Mouse (Mus musculus) intestine, embryonic 14.5 days (tissue): ENCODE results near the gene Ubap1l. TPM values are rescaled to one million over a fixed set of nuclear protein-coding genes. Genes with fewer than 3 reads are reported as not detected.

Experiments used
- ATAC-seq: fragments of 200-750 bp; cut with Nextera tagmentation; replicated peaks from 2 replicates; pipeline ENCODE4 v1.8.0; 2017; ENCODE audit warnings: low read depth, moderate number of reproducible peaks, moderate TSS enrichment, moderate library complexity; ENCODE audit not compliant: low FRiP score, low TSS enrichment
- DNase-seq: peaks from one replicate; pipeline ENCODE4 v3.0.0-alpha.2; 2018; ENCODE audit warnings: low spot score
- H3K27ac ChIP-seq: fragments of 300-500 bp; sonication (generic); 2 replicates; pipeline ENCODE4 v1.5.1; 2014; ENCODE audit warnings: low read depth, mild to moderate bottlenecking, control low read depth
- H3K27me3 ChIP-seq: fragments of 300-500 bp; sonication (generic); replicated peaks from 2 replicates; pipeline ENCODE4 v1.6.1; 2014; ENCODE audit warnings: low read length, control low read depth; ENCODE audit not compliant: control insufficient read depth, insufficient read depth
- H3K36me3 ChIP-seq: fragments of 300-500 bp; sonication (generic); 2 replicates; pipeline ENCODE4 v1.6.1; 2014; ENCODE audit warnings: low read length, control low read depth; ENCODE audit not compliant: control insufficient read depth, insufficient read depth
- H3K4me1 ChIP-seq: fragments of 300-500 bp; sonication (generic); replicated peaks from 2 replicates; pipeline ENCODE4 v1.6.1; 2014; ENCODE audit warnings: low read length, control low read depth, mixed read lengths; ENCODE audit not compliant: control insufficient read depth, insufficient read depth
- H3K4me2 ChIP-seq: fragments of 300-500 bp; sonication (generic); 2 replicates; pipeline ENCODE4 v1.6.1; 2014; ENCODE audit warnings: low read length
- H3K4me3 ChIP-seq: fragments of 300-500 bp; sonication (generic); 2 replicates; pipeline ENCODE4 v1.5.1; 2014; ENCODE audit warnings: low read depth, low read length, control low read depth, mixed read lengths
- H3K9ac ChIP-seq: fragments of 300-500 bp; sonication (generic); 2 replicates; pipeline ENCODE4 v1.6.1; 2014; ENCODE audit warnings: mild to moderate bottlenecking, low read length
- H3K9me3 ChIP-seq: fragments of 300-500 bp; sonication (generic); 2 replicates; pipeline ENCODE4 v1.6.1; 2016; ENCODE audit warnings: low read length, control low read depth; ENCODE audit not compliant: control insufficient read depth
- WGBS: fragments of 180-500 bp; shearing (Covaris S2); extraction: QIAGEN DNeasy Blood & Tissue Kit; methylation state at CpG from one replicate; pipeline ENCODE4 v1.1.7; 2014; 5-methylcytosine and 5-hydroxymethylcytosine counted together
- polyA plus RNA-seq: library from polyadenylated mRNA; unstranded; fragments of >200 nt; fragmentation: Nextera tagmentation; extraction: Ambion mirVana; gene quantifications from 2 replicates; pipeline ENCODE4 v1.2.1, GENCODE M21; 2014

Ubap1l gene
- polyA plus RNA-seq, result 0.13 and 0.39 TPM in 2 replicates

GRCm38 (mm10) chr9:65360641-65361448, at the start of gene Ubap1l:
Ubap1l (plus strand) TSS chr9:65361041.
- no peaks in the 10 kb centered on the region for H3K9me3 ChIP-seq
- peak; percentile 46 for DNase-seq
- H3K9ac ChIP-seq, result no peak within 1 kb of the TSS
- no peaks in the 10 kb centered on the region for H3K4me1 ChIP-seq
- WGBS, result 80% methylated on average over 16 of the region's 16 CpGs
- H3K4me3 ChIP-seq, result no peak within 1 kb of the TSS
- no peaks in the 10 kb centered on the region for H3K27me3 ChIP-seq
- H3K27ac ChIP-seq, result no peak within 1 kb of the TSS
- peaks cover 62% of the 10 kb centered on the region for H3K36me3 ChIP-seq
- H3K4me2 ChIP-seq, result no peak within 1 kb of the TSS
- ATAC-seq, result no peak

- H3K36me3 ChIP-seq, result peaks cover 67% of the 10 kb centered on the region
- no peak overlapping the region for H3K9ac ChIP-seq
- no peak overlapping the region for H3K4me3 ChIP-seq
- no peaks in the 10 kb centered on the region for H3K27me3 ChIP-seq
- WGBS, result 96% methylated on average over 4 of the region's 4 CpGs
- H3K4me1 ChIP-seq, result no peaks in the 10 kb centered on the region
- no peak overlapping the region for H3K4me2 ChIP-seq
- DNase-seq (no peak), ATAC-seq (peak; percentile 36; the same call in 1 of the 2 replicates)
- H3K27ac ChIP-seq, result no peak overlapping the region
- no peaks in the 10 kb centered on the region for H3K9me3 ChIP-seq
These were observed 48.0 kb upstream of the Ubap1l start for GRCm38 (mm10) chr9:65312669-65313357.

GRCm38 (mm10) chr9:65313846-65314245, 47.0 kb upstream of the Ubap1l start:
- no peak overlapping the region for H3K9ac ChIP-seq
- ATAC-seq (no peak), DNase-seq (no peak)
- H3K4me2 ChIP-seq, result no peak overlapping the region
- H3K4me1 ChIP-seq, result no peaks in the 10 kb centered on the region
- peaks cover 66% of the 10 kb centered on the region for H3K36me3 ChIP-seq
- 98% methylated on average over 1 of the region's 1 CpGs for WGBS
- H3K9me3 ChIP-seq, result no peaks in the 10 kb centered on the region
- no peak overlapping the region for H3K4me3 ChIP-seq
- H3K27ac ChIP-seq, result no peak overlapping the region
- H3K27me3 ChIP-seq, result no peaks in the 10 kb centered on the region

- H3K4me2 ChIP-seq, result no peak overlapping the region
- H3K4me3 ChIP-seq, result no peak overlapping the region
- WGBS, result 86% methylated on average over 11 of the region's 11 CpGs
- no peak for DNase-seq
- no peak overlapping the region for H3K9ac ChIP-seq
- no peak overlapping the region for H3K27ac ChIP-seq
- H3K27me3 ChIP-seq, result no peaks in the 10 kb centered on the region
- no peaks in the 10 kb centered on the region for H3K4me1 ChIP-seq
- no peak for ATAC-seq
- H3K9me3 ChIP-seq, result no peaks in the 10 kb centered on the region
- H3K36me3 ChIP-seq, result peaks cover 82% of the 10 kb centered on the region
These were observed 38.5 kb upstream of the Ubap1l start for GRCm38 (mm10) chr9:65322255-65322900.

- no peaks in the 10 kb centered on the region for H3K27me3 ChIP-seq
- no peaks in the 10 kb centered on the region for H3K4me1 ChIP-seq
- DNase-seq (no peak), ATAC-seq (no peak)
- no peaks in the 10 kb centered on the region for H3K9me3 ChIP-seq
- H3K36me3 ChIP-seq, result peaks cover 88% of the 10 kb centered on the region
- H3K27ac ChIP-seq, result no peak overlapping the region
- no peak overlapping the region for H3K4me3 ChIP-seq
- H3K9ac ChIP-seq, result no peak overlapping the region
- H3K4me2 ChIP-seq, result no peak overlapping the region
These were observed 34.9 kb upstream of the Ubap1l start for GRCm38 (mm10) chr9:65325971-65326370.

GRCm38 (mm10) chr9:65327371-65327770, 33.5 kb upstream of the Ubap1l start:
- DNase-seq, result no peak
- Histone ChIP-seq H3K9me3 (no peaks in the 10 kb centered on the region), H3K4me2 (no peak overlapping the region), H3K27me3 (no peaks in the 10 kb centered on the region), H3K4me3 (no peak overlapping the region), H3K9ac (no peak overlapping the region), H3K27ac (no peak overlapping the region), H3K4me1 (no peaks in the 10 kb centered on the region), H3K36me3 (peaks cover 79% of the 10 kb centered on the region)
- no peak for ATAC-seq
- WGBS, result 88% methylated on average over 2 of the region's 2 CpGs

GRCm38 (mm10) chr9:65333958-65334357, 26.9 kb upstream of the Ubap1l start:
- no peak overlapping the region for H3K4me2 ChIP-seq
- H3K27ac ChIP-seq, result no peak overlapping the region
- peak; percentile 40 for ATAC-seq
- no peak overlapping the region for H3K9ac ChIP-seq
- H3K36me3 ChIP-seq, result peaks cover 20% of the 10 kb centered on the region
- WGBS, result 63% methylated on average over 5 of the region's 5 CpGs
- H3K9me3 ChIP-seq, result no peaks in the 10 kb centered on the region
- no peak overlapping the region for H3K4me3 ChIP-seq
- no peaks in the 10 kb centered on the region for H3K27me3 ChIP-seq
- H3K4me1 ChIP-seq, result no peaks in the 10 kb centered on the region
- no peak for DNase-seq

GRCm38 (mm10) chr9:65339146-65339545, 21.7 kb upstream of the Ubap1l start:
- H3K9ac ChIP-seq, result no peak overlapping the region

More at GRCm38 (mm10) chr9:65339146-65339545, 21.7 kb upstream of the Ubap1l start:
- no peak overlapping the region for H3K4me3 ChIP-seq
- H3K9me3 ChIP-seq, result peaks cover 7% of the 10 kb centered on the region; the same call in 1 of the 2 replicates
- H3K4me2 ChIP-seq, result no peak overlapping the region
- DNase-seq (no peak), ATAC-seq (no peak)
- H3K36me3 ChIP-seq, result no peaks in the 10 kb centered on the region
- 87% methylated on average over 4 of the region's 4 CpGs for WGBS
- H3K27ac ChIP-seq, result no peak overlapping the region
- no peaks in the 10 kb centered on the region for H3K4me1 ChIP-seq
- H3K27me3 ChIP-seq, result no peaks in the 10 kb centered on the region
